Mouse (Mus musculus): ENCODE measurements at regions not wholly inside any gene's neighbourhood (a gene's known extent, or its start where the extent isn't known, plus 50 kb on each side); places are given as distances from the start of the nearest gene placed in this dataset.

GRCm38 (mm10) chr13:93992961-93993360 lies 64.6 kb upstream of the Lhfpl2 start:
- Histone ChIP-seq H3K9me3 (replicated peaks) (no peaks in the 10 kb centered on the region), H3K4me2 (no peak overlapping the region), H3K27me3 (no peaks in the 10 kb centered on the region), H3K4me1 (replicated peaks) (peaks cover 29% of the 10 kb centered on the region), H3K27ac (peak overlapping the region; percentile 18; the same call in 1 of the 2 replicates), H3K4me3 (no peak overlapping the region), H3K9ac (no peak overlapping the region), H3K36me3 (no peaks in the 10 kb centered on the region)
- WGBS, result 40% methylated on average over 4 of the region's 4 CpGs
- ATAC-seq (replicated peaks; ENCODE audit: insufficient number of reproducible peaks, insufficient read depth, low FRiP score, low read depth), result no peak

DNA sequence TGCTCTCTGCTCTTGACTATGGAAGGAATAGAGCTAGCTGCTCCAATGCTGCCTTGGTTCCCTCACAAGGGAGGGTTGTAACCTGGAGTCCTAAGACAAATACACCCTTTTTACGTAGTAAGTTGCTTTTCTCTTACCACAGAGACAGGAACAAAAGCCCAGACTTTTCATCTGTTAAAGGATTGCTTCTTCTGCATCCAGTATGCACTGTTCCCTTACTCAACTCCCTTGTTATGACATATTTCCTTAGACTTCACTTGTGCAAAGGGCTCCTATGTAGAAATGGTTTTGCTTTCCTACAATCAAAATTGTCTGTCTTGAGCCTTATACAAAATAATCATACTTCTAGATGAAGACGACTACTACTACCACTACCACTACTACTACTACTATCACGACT lies 62.2 kb upstream of the Lhfpl2 start:
- no peak for ATAC-seq (replicated peaks; ENCODE audit: insufficient number of reproducible peaks, insufficient read depth, low FRiP score, low read depth)
- no peak overlapping the region for H3K4me3 ChIP-seq

GRCm38 (mm10) chr13:93996535-93997382 lies 60.8 kb upstream of the Lhfpl2 start:
- ATAC-seq (replicated peaks; ENCODE audit: insufficient number of reproducible peaks, insufficient read depth, low FRiP score, low read depth), result no peak
- WGBS, result 49% methylated on average over 10 of the region's 10 CpGs
- H3K4me2 ChIP-seq, result no peak overlapping the region

More for the DNA sequence above, 62.2 kb upstream of the Lhfpl2 start:
- H3K4me1 ChIP-seq (replicated peaks), result peaks cover 16% of the 10 kb centered on the region
- no peaks in the 10 kb centered on the region for H3K27me3 ChIP-seq
- no peaks in the 10 kb centered on the region for H3K36me3 ChIP-seq
- H3K4me2 ChIP-seq, result no peak overlapping the region
- H3K9me3 ChIP-seq (replicated peaks), result no peaks in the 10 kb centered on the region
- WGBS, result 91% methylated on average over 3 of the region's 3 CpGs
- H3K9ac ChIP-seq, result no peak overlapping the region
- no peak overlapping the region for H3K27ac ChIP-seq

DNA sequence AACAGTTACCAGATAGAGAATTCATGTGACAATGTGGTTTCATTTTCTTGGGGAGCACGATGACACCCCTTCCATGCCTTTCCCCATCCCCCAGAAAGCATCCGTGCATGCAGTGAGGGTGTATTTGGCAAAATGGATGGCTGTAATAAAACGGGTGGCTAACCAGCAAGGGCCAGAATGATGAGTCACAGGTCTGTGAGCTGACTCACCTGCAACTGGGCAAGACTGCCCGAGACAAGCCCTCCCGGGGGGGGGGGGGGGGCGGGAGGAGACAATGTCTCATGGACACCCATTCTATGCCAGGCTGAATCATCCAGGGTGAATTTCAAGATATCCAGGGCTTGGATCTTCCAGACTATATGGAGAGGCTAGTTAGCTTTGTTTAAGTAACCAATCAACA lies 59.6 kb upstream of the Lhfpl2 start:
- Histone ChIP-seq H3K4me3 (no peak overlapping the region), H3K9ac (no peak overlapping the region), H3K9me3 (replicated peaks) (no peaks in the 10 kb centered on the region), H3K4me2 (no peak overlapping the region), H3K36me3 (no peaks in the 10 kb centered on the region), H3K27me3 (no peaks in the 10 kb centered on the region), H3K27ac (no peak overlapping the region), H3K4me1 (replicated peaks) (peaks cover 12% of the 10 kb centered on the region)
- WGBS, result 58% methylated on average over 6 of the region's 6 CpGs
- ATAC-seq (replicated peaks; ENCODE audit: insufficient number of reproducible peaks, insufficient read depth, low FRiP score, low read depth), result no peak

More at GRCm38 (mm10) chr13:93996535-93997382, 60.8 kb upstream of the Lhfpl2 start:
- Histone ChIP-seq H3K36me3 (no peaks in the 10 kb centered on the region), H3K9me3 (replicated peaks) (no peaks in the 10 kb centered on the region), H3K27me3 (no peaks in the 10 kb centered on the region), H3K4me1 (replicated peaks) (peaks cover 13% of the 10 kb centered on the region), H3K9ac (no peak overlapping the region), H3K4me3 (no peak overlapping the region), H3K27ac (no peak overlapping the region)

- 77% methylated on average over 1 of the region's 1 CpGs for WGBS
- ATAC-seq (replicated peaks; ENCODE audit: insufficient number of reproducible peaks, insufficient read depth, low FRiP score, low read depth), result no peak
Observed at GRCm38 (mm10) chr13:93998406-93998805, 59.2 kb upstream of the Lhfpl2 start.

GRCm38 (mm10) chr13:94003816-94004215 lies 53.8 kb upstream of the Lhfpl2 start:
- no peak overlapping the region for H3K27ac ChIP-seq
- no peak overlapping the region for H3K4me2 ChIP-seq
- H3K36me3 ChIP-seq, result no peaks in the 10 kb centered on the region
- WGBS, result 69% methylated on average over 5 of the region's 5 CpGs
- 0 out of 2 replicates have a peak, but pooled peaks cover 3% of the 10 kb centered on the region for H3K4me1 ChIP-seq (replicated peaks)
- ATAC-seq (replicated peaks; ENCODE audit: insufficient number of reproducible peaks, insufficient read depth, low FRiP score, low read depth), result no peak
- no peaks in the 10 kb centered on the region for H3K27me3 ChIP-seq
- H3K9ac ChIP-seq, result no peak overlapping the region
- no peaks in the 10 kb centered on the region for H3K9me3 ChIP-seq (replicated peaks)
- no peak overlapping the region for H3K4me3 ChIP-seq

More at GRCm38 (mm10) chr13:93998406-93998805, 59.2 kb upstream of the Lhfpl2 start:
- H3K27me3 ChIP-seq, result no peaks in the 10 kb centered on the region
- H3K4me2 ChIP-seq, result no peak overlapping the region
- H3K9ac ChIP-seq, result no peak overlapping the region
- H3K36me3 ChIP-seq, result no peaks in the 10 kb centered on the region
- H3K27ac ChIP-seq, result no peak overlapping the region
- no peaks in the 10 kb centered on the region for H3K9me3 ChIP-seq (replicated peaks)
- no peak overlapping the region for H3K4me3 ChIP-seq
- H3K4me1 ChIP-seq (replicated peaks), result peaks cover 7% of the 10 kb centered on the region

GRCm38 (mm10) chr13:94004417-94004816 lies 53.2 kb upstream of the Lhfpl2 start:
- ATAC-seq (replicated peaks; ENCODE audit: insufficient number of reproducible peaks, insufficient read depth, low FRiP score, low read depth), result no peak

DNA sequence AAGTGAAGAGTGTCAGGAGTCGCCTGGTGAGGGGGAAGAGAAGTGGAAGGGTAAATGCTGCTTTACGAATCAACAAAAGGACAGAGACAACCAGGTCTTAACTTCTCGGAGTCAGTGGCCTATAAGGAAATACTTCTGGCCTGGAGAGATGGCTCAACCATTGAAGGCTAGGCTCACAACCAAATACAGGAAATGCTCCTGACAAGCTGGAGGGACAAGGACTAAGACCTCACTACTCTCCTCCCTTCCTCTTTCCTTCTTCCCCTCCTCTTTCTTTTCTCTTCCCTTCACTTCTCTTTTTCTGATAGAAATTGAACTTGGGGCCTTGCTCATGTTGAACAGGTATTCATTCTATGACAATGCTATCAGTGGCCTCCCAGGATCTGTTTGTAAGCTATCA lies 51.7 kb upstream of the Lhfpl2 start:
- Histone ChIP-seq H3K4me3 (no peak overlapping the region), H3K27ac (no peak overlapping the region), H3K36me3 (no peaks in the 10 kb centered on the region), H3K9me3 (replicated peaks) (no peaks in the 10 kb centered on the region), H3K4me2 (no peak overlapping the region), H3K27me3 (no peaks in the 10 kb centered on the region), H3K9ac (no peak overlapping the region), H3K4me1 (replicated peaks) (no peaks in the 10 kb centered on the region)
- WGBS, result 70% methylated on average over 3 of the region's 3 CpGs
- ATAC-seq (replicated peaks; ENCODE audit: insufficient number of reproducible peaks, insufficient read depth, low FRiP score, low read depth), result no peak

More at GRCm38 (mm10) chr13:94004417-94004816, 53.2 kb upstream of the Lhfpl2 start:
- 78% methylated on average over 3 of the region's 3 CpGs for WGBS
- no peaks in the 10 kb centered on the region for H3K9me3 ChIP-seq (replicated peaks)
- H3K4me3 ChIP-seq, result no peak overlapping the region
- H3K36me3 ChIP-seq, result no peaks in the 10 kb centered on the region
- no peak overlapping the region for H3K9ac ChIP-seq
- no peak overlapping the region for H3K27ac ChIP-seq
- no peaks in the 10 kb centered on the region for H3K27me3 ChIP-seq
- no peaks in the 10 kb centered on the region for H3K4me1 ChIP-seq (replicated peaks)
- H3K4me2 ChIP-seq, result no peak overlapping the region
